Mouse (Mus musculus) kidney, embryonic 15.5 days (tissue): Measurements from ENCODE around the gene Notch3. TPM values are rescaled to one million over a fixed set of nuclear protein-coding genes. Genes with fewer than 3 reads are reported as not detected.
"Not testable (repeated sequence)": the region's sequence is repeated elsewhere in the genome, so short reads cannot be mapped to it uniquely, and the experiment has no call there.

Source experiments
- ATAC-seq: fragments of 200-750 bp; cut with Nextera tagmentation; replicated peaks from 2 replicates; pipeline ENCODE4 v1.8.0; 2017; ENCODE audit warnings: moderate TSS enrichment; ENCODE audit not compliant: low FRiP score
- H3K27ac ChIP-seq: fragments of 300-500 bp; sonication (generic); 2 replicates; pipeline ENCODE4 v1.5.1; 2015; ENCODE audit warnings: mild to moderate bottlenecking, inconsistent platforms
- H3K27me3 ChIP-seq: fragments of 300-500 bp; sonication (generic); 2 replicates; pipeline ENCODE4 v1.6.1; 2015; ENCODE audit warnings: inconsistent platforms
- H3K36me3 ChIP-seq: fragments of 300-500 bp; sonication (generic); 2 replicates; pipeline ENCODE4 v1.6.1; 2015; ENCODE audit warnings: inconsistent platforms
- H3K4me1 ChIP-seq: fragments of 300-500 bp; sonication (generic); 2 replicates; pipeline ENCODE4 v1.6.1; 2015; ENCODE audit warnings: inconsistent platforms
- H3K4me2 ChIP-seq: fragments of 300-500 bp; sonication (generic); 2 replicates; pipeline ENCODE4 v1.6.1; 2015; ENCODE audit warnings: moderate library complexity, mild to moderate bottlenecking, inconsistent platforms
- H3K4me3 ChIP-seq: fragments of 300-500 bp; sonication (generic); replicated peaks from 2 replicates; pipeline ENCODE4 v1.5.1; 2015; ENCODE audit warnings: mild to moderate bottlenecking, inconsistent platforms
- H3K9ac ChIP-seq: fragments of 300-500 bp; sonication (generic); 2 replicates; pipeline ENCODE4 v1.6.1; 2015; ENCODE audit warnings: mild to moderate bottlenecking, inconsistent platforms
- H3K9me3 ChIP-seq: fragments of 300-500 bp; sonication (generic); replicated peaks from 2 replicates; pipeline ENCODE4 v1.6.1; 2016; ENCODE audit warnings: inconsistent platforms
- WGBS: fragments of 180-500 bp; shearing (Covaris S2); methylation state at CpG from one replicate; pipeline ENCODE4 v1.1.7; 2015; ENCODE audit warnings: mixed read lengths; 5-methylcytosine and 5-hydroxymethylcytosine counted together
- polyA plus RNA-seq: library from polyadenylated mRNA; unstranded; fragments of >200 nt; fragmentation: Nextera tagmentation; extraction: Ambion mirVana; gene quantifications from 2 replicates; pipeline ENCODE4 v1.2.1, GENCODE M21; 2015

Gene Notch3
- polyA plus RNA-seq, 1 experiment from 2014 or later, result 14.9 TPM

DNA sequence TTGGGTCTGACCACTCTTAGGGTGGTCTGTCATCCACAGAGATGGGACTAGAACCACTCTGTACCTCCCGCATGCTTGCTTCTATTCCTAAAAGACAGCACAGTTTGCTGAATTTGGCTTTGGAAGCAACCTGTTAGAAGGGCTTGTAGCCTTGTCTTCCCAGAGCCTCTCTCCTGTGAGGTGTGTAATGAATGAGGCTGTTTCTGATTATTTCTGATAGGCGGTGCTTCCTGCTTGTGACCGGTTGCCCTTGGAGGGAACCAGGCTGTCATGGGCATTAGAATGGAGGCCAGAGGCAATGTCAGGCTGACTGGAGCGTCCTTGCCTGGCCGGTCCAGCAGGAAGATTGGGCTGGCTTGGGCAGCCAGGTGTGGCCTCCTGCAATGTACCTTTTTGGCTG lies 52.2 kb downstream of the Notch3 start:
- 66% methylated on average over 5 of the region's 5 CpGs for WGBS
- H3K4me2 ChIP-seq, result peak overlapping the region; percentile 93

DNA sequence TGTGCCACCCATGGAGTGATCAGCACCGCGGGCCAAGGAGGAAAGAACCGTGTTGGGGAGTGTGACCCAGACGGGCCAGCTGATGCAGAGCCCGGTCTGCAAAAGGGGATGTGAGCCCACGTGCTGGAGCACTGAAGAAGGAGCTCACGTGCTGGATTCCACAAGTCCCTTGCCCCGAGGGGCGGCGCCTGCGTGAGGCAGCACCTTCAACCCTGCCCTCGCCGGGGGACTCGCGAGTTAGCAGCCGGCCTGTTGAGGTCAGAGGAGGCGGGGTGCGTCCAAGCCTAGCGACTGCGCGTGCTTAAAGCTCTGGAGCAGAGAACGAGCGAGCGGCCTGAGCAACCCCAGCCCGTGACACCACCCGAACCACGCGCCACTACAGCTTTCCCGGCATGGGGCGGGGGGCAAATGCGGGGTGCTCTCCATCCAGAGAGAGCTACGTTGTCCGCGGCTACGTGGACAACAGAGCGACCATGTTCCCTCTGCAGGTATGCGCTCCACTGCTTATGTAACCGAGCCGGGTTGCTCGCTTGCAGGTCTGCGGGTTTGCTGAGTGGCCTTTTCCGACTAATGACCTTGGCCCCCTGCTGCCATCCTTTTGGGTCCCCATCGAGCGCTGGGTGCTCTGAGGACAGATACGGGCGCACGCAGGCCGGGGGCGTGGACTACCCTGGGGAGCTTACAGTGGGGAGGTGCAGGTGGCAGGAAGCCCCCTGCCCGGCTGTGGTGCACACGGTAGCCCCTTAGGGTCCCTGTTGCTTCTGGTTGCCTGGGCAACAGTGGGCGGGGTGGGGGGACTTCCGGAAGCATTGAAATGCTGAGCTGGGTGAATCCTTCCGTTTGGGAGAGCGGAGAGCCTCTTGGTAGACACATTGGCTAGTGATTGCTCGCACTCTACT lies 52.9 kb downstream of the Notch3 start:
- Histone ChIP-seq H3K27ac (0 out of 2 replicates have a peak overlapping the region, but pooled peaks have one; percentile 14), H3K4me3 (peak overlapping the region; percentile 51), H3K9ac (peak overlapping the region; percentile 55), H3K4me1 (peaks cover 45% of the 10 kb centered on the region), H3K9me3 (no peaks in the 10 kb centered on the region), H3K27me3 (peaks cover 13% of the 10 kb centered on the region), H3K36me3 (no peaks in the 10 kb centered on the region), H3K4me2 (peak overlapping the region; percentile 93)
- peak; percentile 60 for ATAC-seq
- WGBS, result 1% methylated on average over 56 of the region's 56 CpGs

More for the DNA sequence above, 52.2 kb downstream of the Notch3 start:
- 0 out of 2 replicates have a peak overlapping the region, but pooled peaks have one; percentile 14 for H3K27ac ChIP-seq
- not testable (repeated sequence) for ATAC-seq, H3K36me3 ChIP-seq, H3K9ac ChIP-seq, H3K9me3 ChIP-seq
- H3K27me3 ChIP-seq, result peaks cover 13% of the 10 kb centered on the region
- H3K4me3 ChIP-seq, result peak overlapping the region; percentile 51
- peaks cover 49% of the 10 kb centered on the region for H3K4me1 ChIP-seq

DNA sequence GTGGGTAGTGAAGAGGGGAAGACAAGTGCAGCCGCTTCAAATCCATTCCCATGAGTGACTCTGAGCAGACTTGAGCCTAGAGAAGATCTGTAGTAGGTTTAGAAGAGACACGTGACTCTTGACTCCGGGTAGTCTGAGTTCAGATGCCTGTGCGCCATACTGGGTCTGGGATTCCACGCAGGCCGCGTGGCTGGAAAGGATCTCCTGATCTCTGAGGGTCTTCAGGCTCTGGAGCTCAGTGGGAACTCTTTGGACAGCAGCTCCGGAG lies 53.5 kb downstream of the Notch3 start:
- 16% methylated on average over 8 of the region's 8 CpGs for WGBS
- 0 out of 2 replicates have a peak overlapping the region, but pooled peaks have one; percentile 55 for H3K9ac ChIP-seq
- H3K27me3 ChIP-seq, result peaks cover 13% of the 10 kb centered on the region
- H3K4me2 ChIP-seq, result peak overlapping the region; percentile 93
- peak overlapping the region; percentile 51 for H3K4me3 ChIP-seq
- H3K4me1 ChIP-seq, result peaks cover 40% of the 10 kb centered on the region
- H3K9me3 ChIP-seq, result no peaks in the 10 kb centered on the region
- H3K36me3 ChIP-seq, result no peaks in the 10 kb centered on the region
- no peak for ATAC-seq
- no peak overlapping the region for H3K27ac ChIP-seq

DNA sequence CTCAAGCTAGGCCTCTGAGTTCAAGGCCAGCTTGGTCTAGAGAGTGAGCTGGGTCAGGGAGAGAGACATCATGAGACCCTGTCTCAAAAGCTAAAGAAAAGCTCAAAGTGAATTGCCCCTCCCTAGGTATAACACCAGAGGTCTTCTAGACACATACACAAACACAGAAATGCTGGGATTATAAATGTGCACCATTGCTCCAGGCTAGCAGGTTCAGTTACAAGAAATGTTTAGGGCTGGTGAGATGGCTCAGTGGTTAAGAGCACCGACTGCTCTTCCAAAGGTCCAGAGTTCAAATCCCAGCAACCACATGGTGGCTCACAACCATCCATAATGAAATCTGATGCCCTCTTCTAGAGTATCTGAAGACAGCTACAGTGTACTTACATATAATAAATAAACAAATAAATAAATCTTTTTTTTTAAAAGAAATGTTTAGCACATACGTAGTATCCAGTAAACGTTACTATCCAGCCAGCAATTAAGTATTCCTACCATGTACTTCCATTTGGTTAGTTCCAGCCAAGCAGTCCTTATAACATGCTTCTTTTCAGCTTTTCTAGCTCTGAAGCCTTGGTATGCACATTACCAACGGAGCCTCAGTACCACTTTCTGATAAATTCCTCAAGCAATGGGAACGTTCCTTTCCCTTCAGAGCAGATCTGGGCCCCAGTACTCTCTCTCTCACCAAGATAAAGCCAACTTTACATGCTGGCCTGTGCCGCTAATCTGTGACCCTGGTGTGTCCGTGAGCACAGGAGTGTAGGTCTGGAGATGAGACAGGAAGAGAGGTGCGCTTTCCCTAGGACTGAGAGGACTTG lies 54.0 kb downstream of the Notch3 start:
- H3K9ac ChIP-seq, result no peak overlapping the region

DNA sequence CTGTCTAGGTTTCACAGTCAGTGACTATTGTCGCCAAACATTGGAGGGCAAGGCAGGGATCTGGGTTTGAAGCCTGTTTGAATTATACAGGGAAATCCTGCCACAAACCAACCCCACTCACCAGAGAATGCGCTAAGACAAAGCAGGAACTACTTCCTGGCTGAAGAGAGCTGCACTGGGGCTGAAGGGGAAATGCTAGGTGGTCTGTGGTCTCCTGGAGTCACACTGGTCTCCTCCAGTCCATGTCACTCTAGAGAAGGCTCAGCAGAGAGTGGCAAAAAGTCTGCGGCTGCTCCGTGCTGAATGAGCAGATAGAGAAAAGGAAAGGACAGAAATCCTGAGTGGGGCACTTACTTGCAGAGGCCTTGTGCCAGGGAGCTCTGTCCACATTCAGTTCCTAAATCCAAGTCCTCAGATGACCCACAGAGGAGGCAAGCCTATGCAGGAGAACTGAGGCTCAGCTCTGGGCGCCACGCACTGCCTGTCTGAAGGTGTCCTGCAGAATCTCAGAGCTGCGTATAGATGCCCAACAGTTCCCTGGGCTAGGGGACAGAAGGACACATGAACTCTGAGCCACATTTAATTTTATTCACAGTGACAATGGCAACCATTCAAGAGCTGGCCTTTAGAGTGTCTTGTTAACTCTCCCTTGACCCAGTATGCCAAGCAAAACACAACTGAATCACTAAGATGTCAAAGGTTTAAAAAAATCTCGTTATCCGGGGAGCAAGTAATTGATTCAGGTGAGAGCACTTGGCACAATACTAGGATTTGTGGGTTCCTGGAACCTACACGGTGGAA lies 55.5 kb downstream of the Notch3 start:
- H3K9me3 ChIP-seq, result no peaks in the 10 kb centered on the region
- H3K4me2 ChIP-seq, result no peak overlapping the region
- H3K4me3 ChIP-seq, result no peak overlapping the region
- no peak overlapping the region for H3K9ac ChIP-seq
- no peak for ATAC-seq
- 73% methylated on average over 10 of the region's 10 CpGs for WGBS
- H3K36me3 ChIP-seq, result no peaks in the 10 kb centered on the region
- H3K4me1 ChIP-seq, result peaks cover 24% of the 10 kb centered on the region
- peaks cover 13% of the 10 kb centered on the region for H3K27me3 ChIP-seq
- no peak overlapping the region for H3K27ac ChIP-seq

More for the DNA sequence above, 54.0 kb downstream of the Notch3 start:
- 77% methylated on average over 8 of the region's 8 CpGs for whole genome bisulfite sequencing
- H3K4me1 ChIP-seq, result peaks cover 34% of the 10 kb centered on the region
- H3K4me2 ChIP-seq, result peak overlapping the region; percentile 93
- no peak for ATAC-seq
- H3K4me3 ChIP-seq, result no peak overlapping the region
- H3K36me3 ChIP-seq, result no peaks in the 10 kb centered on the region
- no peak overlapping the region for H3K27ac ChIP-seq
- H3K27me3 ChIP-seq, result peaks cover 13% of the 10 kb centered on the region
- no peaks in the 10 kb centered on the region for H3K9me3 ChIP-seq

DNA sequence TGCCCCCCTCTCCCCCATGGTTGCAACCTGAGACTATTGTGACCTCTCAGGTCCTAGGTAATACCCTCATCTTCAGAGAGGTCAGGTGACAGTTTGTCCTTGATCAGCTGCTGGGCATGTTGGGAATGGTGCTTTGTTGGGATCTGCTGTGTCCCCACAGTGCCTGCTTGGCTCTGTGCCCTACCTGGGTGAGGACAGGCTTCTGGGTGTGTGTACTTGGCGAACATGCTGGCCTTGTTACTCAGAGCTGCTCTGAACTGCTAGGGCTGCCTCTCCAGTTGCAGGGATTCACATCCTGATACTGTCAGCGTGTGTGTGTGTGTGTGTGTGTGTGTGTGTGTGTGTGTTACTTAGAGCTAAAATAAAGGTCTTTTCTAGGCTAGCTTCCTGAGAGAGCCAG lies 56.2 kb downstream of the Notch3 start:
- Histone ChIP-seq H3K4me1 (peaks cover 24% of the 10 kb centered on the region), H3K9ac (no peak overlapping the region), H3K27ac (no peak overlapping the region), H3K4me3 (no peak overlapping the region), H3K36me3 (no peaks in the 10 kb centered on the region), H3K4me2 (no peak overlapping the region), H3K27me3 (peaks cover 13% of the 10 kb centered on the region), H3K9me3 (no peaks in the 10 kb centered on the region)
- 68% methylated on average over 2 of the region's 2 CpGs for WGBS
- ATAC-seq, result no peak

DNA sequence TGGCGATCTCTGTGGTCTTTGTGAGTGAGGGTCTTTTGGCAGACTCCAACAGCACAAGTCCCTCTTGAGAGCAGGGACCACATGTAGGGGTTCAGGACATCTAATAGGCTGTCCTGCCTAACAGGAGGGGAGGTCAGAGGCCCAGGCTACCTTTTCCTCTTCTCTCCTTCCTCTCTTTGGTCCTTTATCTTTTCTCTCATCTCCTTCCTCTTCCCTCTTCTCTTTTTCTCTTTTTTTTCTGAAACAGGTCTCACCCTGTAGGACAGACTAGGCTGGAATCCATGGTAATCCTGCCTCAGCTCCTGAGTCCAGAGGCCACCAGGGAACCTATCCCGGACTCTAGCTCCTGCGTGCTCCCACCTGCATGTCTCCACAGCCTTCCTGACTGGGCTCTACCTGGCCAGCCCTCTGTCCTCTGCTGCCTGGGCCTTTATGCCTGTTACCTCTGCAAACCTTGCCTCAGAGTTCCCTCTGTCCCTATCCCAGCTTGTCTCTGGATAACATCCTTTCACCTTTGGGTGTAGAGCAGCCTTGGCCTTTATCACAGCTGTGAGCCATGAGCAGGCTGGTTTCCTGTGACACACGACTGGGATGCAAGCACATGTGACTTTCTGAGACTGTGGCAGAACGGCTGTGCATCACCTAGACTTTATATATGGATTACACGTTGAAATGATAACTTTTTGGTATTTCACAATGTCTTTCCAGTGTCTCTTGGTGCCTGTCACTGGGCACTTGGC lies 57.3 kb downstream of the Notch3 start:
- Histone ChIP-seq H3K4me1 (peaks cover 20% of the 10 kb centered on the region), H3K27me3 (peaks cover 15% of the 10 kb centered on the region), H3K36me3 (no peaks in the 10 kb centered on the region), H3K27ac (no peak overlapping the region), H3K4me2 (no peak overlapping the region), H3K9ac (no peak overlapping the region), H3K4me3 (no peak overlapping the region), H3K9me3 (no peaks in the 10 kb centered on the region)
- WGBS, result 74% methylated on average over 6 of the region's 6 CpGs
- no peak for ATAC-seq

DNA sequence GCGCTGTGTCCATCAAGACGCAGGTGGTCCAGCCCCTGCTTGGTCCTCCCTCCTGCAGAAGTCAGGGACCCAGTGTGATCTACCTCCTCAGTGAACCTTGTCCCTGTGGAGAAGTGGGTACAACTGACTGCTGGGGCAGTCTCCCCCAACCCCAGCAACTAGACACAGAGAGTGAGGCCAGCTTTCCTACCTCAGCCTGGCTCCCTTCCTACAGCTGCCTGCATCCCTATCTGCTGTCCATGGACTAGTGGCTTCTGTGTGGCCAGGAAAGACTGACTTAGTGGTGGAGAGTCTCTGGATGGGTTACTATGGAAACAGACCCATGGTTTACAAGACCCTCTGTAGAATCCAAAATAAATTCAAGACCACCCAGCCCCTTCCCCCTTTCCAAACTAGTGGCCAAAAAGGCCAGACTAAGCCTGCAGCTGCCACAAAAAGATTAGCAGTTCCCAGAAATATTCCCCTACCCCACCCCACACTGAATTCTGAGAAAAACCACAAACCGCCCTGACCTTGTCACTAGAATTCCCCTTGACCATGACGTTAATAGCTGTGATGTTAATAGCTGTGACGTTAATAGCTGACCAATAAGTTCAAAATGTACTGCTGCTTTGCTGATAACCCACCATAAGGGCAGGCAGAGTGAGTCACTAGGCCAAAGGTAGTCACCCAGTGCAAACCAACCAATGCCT lies 58.2 kb downstream of the Notch3 start:
- not testable (repeated sequence) for H3K4me2 ChIP-seq, H3K36me3 ChIP-seq, ATAC-seq, H3K9ac ChIP-seq, H3K27ac ChIP-seq, H3K9me3 ChIP-seq, H3K4me3 ChIP-seq
- 64% methylated on average over 5 of the region's 5 CpGs for WGBS
- H3K4me1 ChIP-seq, result peaks cover 11% of the 10 kb centered on the region
- peaks cover 10% of the 10 kb centered on the region for H3K27me3 ChIP-seq

DNA sequence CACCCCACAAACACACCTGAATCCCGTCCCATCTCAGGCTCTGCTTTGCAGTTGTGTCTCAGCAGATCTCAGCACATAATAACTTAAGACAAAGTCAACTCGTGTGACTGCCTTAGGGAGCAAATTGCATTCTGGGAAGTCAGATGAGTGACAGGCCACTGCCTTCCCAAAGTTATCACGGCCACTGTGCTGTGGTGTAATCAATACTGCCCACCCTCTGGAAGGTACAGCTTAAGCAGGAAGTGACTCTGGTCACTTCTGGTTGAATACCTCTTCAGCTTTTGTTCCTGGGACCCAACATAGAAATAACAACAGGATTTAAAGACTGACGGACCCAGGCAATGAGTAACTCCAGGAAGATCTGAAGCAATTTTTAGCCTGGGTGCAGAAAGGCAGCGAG lies 58.8 kb downstream of the Notch3 start:
- no peaks in the 10 kb centered on the region for H3K9me3 ChIP-seq
- no peak overlapping the region for H3K9ac ChIP-seq
- WGBS, result 58% methylated on average over 5 of the region's 5 CpGs
- H3K4me1 ChIP-seq, result peaks cover 5% of the 10 kb centered on the region; the same call in 1 of the 2 replicates
- H3K4me2 ChIP-seq, result no peak overlapping the region
- no peak for ATAC-seq
- H3K36me3 ChIP-seq, result no peaks in the 10 kb centered on the region
- H3K4me3 ChIP-seq, result no peak overlapping the region
- H3K27me3 ChIP-seq, result peaks cover 8% of the 10 kb centered on the region
- H3K27ac ChIP-seq, result no peak overlapping the region

DNA sequence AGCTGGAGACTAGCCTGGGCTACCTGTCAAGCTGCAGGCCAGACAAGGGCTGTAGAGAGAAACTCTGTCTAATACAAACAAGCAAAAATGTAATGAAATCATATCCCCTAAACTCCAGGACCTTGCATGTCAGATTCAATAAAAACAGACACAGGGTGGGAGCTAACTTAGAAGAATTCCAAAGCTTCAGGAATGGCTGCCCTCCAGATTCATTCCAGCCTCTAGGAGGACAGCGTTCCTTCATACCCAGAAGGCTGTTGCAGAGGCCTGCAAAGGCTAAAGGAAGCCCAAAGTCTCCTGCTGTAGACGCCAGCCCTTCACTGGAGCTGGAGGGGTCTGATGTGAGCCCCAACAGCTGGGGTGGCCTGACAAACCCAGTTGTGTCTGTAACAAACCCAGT lies 60.3 kb downstream of the Notch3 start:
- Histone ChIP-seq H3K9me3 (no peaks in the 10 kb centered on the region), H3K4me1 (peaks cover 4% of the 10 kb centered on the region; the same call in 1 of the 2 replicates), H3K27me3 (peaks cover 7% of the 10 kb centered on the region; the same call in 1 of the 2 replicates), H3K27ac (no peak overlapping the region), H3K9ac (no peak overlapping the region), H3K36me3 (no peaks in the 10 kb centered on the region), H3K4me2 (no peak overlapping the region), H3K4me3 (no peak overlapping the region)
- no peak for ATAC-seq
- WGBS, result 74% methylated on average over 2 of the region's 2 CpGs

DNA sequence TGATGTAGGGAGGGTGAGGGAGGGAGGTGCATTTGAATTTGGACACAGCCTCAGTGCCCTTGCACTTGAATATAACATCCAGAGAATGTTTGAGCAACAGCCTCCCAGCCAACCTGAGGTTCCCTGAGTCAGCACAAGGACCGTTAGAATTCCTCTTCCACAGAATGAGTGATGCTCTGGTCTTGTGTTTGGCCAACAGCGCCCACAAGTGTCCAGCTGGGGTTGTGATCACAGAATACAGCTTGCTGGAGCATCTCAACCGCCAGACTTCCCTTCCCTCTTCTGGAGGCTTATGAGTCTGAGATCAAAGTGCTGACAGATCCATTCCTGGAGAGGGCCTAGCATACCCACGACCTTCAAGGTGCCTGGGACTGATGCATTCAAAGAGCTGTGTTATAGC lies 63.6 kb downstream of the Notch3 start:
- Histone ChIP-seq H3K4me2 (no peak overlapping the region), H3K4me1 (peaks cover 15% of the 10 kb centered on the region), H3K27me3 (peaks cover 23% of the 10 kb centered on the region), H3K9me3 (no peaks in the 10 kb centered on the region), H3K4me3 (no peak overlapping the region), H3K9ac (no peak overlapping the region), H3K36me3 (no peaks in the 10 kb centered on the region), H3K27ac (no peak overlapping the region)
- no peak for ATAC-seq
- WGBS, result 22% methylated on average over 4 of the region's 4 CpGs
